Mouse (Mus musculus) brown adipose tissue, adult 24 weeks (tissue): ENCODE data around the gene Crhbp. TPM values are rescaled to one million over a fixed set of nuclear protein-coding genes. Genes with fewer than 3 reads are reported as not detected.

Experiments
- H3K27ac ChIP-seq: fragments of 200-500 bp; replicated peaks from 2 replicates; pipeline ENCODE4 v1.5.1; 2012; ENCODE audit warnings: low read depth, mild to moderate bottlenecking, low read length
- H3K4me1 ChIP-seq: fragments of 200-500 bp; 2 replicates; pipeline ENCODE4 v1.6.1; 2012; ENCODE audit warnings: low read length, mixed read lengths; ENCODE audit not compliant: control insufficient read depth, insufficient read depth, insufficient read length
- H3K4me3 ChIP-seq: fragments of 200-500 bp; 2 replicates; pipeline ENCODE4 v1.5.1; 2012; ENCODE audit warnings: low read depth, mild to moderate bottlenecking, low read length, moderate library complexity; ENCODE audit not compliant: insufficient read depth
- polyA plus RNA-seq: library from polyadenylated mRNA; stranded (reverse); fragments of >200 nt; gene quantifications from 2 replicates; pipeline ENCODE4 v1.2.4, GENCODE M21; 2012; ENCODE audit not compliant: missing spikeins, insufficient read depth, insufficient read length

Gene Crhbp
- polyA plus RNA-seq, result not detected in 2 replicates

DNA sequence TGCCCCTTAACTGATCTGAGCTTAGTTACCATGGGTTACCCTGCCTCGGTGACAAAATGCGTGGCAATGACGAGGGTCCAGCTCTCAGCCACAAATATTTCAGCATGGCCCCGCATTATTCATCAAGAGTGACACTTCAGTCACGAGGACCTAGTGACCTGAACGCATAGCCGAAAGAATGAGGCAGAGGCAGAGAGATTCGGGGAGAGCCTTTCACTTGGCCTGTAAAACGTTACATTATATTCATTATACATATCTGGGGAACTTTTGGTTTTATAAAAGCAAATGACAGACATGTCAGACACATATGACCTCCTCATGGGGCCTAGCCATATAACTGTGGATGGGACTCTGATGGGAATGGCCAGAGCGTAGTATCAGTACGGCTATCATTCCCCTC, at the start of gene Crhbp:
Gene Crhbp, minus strand, starts transcription at position 101 of the 400 bp plus-strand sequence.
- Histone ChIP-seq H3K4me1 (no peaks in the 10 kb centered on the region), H3K4me3 (peak within 1 kb of the TSS; percentile 3; the same call in 1 of the 2 replicates), H3K27ac (no peak within 1 kb of the TSS)

DNA sequence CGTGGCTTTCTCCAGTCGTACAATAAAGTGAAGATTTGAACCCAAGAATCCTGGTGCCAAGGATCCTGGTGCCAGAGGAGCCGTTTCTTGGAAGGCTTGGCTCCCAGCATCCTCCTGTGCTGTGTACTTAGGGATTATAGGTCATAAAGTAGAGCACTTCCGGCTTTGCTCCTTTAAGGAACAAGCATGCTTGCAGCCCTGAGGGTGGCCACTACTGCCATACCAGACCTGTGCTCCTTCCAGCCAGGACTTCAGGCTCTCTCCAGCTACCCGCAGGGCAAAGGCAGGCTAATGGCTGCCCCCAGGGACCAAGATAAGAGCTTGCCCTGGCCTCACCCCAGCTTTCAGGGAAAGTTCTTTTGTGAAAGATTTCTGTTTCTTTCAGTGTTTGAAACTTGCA, 48.6 kb upstream of the Crhbp start:
- H3K4me1 ChIP-seq, result peaks cover 3% of the 10 kb centered on the region; the same call in 1 of the 2 replicates
- no peak overlapping the region for H3K27ac ChIP-seq
- no peak overlapping the region for H3K4me3 ChIP-seq

DNA sequence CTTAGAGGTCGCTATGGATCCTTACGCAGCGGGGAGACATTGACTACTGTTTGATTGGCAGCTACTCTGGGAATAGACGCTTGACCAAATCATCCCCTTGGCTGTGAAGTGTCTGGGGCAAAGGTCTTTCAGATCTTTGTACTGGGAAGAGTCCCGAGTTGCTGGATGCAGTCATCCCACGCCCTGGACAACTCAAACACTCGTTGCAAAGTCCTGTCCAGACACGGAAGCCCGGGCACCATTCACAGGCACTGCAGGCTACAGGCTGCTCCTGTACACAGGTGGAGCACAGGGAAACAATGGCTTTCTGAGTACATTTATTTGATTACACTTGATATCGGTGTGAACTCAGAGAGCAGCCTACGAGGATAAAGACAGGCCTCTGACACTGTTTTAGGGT, 46.6 kb upstream of the Crhbp start:
- Histone ChIP-seq H3K4me3 (no peak overlapping the region), H3K4me1 (peaks cover 3% of the 10 kb centered on the region; the same call in 1 of the 2 replicates), H3K27ac (no peak overlapping the region)

DNA sequence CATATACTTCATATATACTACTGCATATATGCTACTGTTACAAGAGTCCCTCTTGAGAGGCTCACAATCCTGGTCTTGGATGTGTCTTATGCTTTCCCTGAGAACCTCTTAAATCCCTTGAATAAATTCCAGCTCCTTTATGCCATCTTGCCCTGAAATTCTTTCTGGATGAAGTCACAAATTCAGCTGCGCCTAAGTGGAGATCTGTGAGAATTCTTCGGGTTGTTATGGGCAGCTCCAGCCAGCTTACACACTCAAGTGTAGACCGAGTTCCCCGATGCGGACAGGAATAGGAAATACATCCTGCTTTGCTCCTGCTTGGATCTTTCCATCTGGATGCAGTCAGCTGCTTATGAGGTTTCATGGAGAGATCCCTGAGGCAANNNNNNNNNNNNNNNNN, 39.9 kb upstream of the Crhbp start:
- Histone ChIP-seq H3K4me3 (no peak overlapping the region), H3K4me1 (no peaks in the 10 kb centered on the region), H3K27ac (no peak overlapping the region)

DNA sequence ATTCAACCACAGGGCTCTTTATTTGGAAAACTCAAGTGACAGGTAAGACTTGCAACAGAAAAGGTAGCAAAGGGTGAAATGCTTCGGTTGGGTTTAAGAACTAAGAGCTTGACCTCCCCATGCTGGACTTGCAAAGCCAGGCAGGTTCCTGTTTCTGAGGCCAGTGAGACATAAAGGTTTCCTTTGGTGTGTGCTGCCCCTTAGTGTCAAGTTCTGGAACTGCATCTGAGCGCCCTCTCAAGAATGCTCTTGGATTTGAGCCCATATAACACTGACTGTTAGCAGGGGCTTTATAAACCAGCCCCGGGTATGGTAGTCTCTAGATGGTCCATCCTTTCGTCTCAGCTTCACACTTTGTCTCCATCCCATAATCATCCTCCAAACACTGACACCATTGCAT, 36.7 kb upstream of the Crhbp start:
- H3K27ac ChIP-seq, result no peak overlapping the region
- no peak overlapping the region for H3K4me3 ChIP-seq
- H3K4me1 ChIP-seq, result no peaks in the 10 kb centered on the region

DNA sequence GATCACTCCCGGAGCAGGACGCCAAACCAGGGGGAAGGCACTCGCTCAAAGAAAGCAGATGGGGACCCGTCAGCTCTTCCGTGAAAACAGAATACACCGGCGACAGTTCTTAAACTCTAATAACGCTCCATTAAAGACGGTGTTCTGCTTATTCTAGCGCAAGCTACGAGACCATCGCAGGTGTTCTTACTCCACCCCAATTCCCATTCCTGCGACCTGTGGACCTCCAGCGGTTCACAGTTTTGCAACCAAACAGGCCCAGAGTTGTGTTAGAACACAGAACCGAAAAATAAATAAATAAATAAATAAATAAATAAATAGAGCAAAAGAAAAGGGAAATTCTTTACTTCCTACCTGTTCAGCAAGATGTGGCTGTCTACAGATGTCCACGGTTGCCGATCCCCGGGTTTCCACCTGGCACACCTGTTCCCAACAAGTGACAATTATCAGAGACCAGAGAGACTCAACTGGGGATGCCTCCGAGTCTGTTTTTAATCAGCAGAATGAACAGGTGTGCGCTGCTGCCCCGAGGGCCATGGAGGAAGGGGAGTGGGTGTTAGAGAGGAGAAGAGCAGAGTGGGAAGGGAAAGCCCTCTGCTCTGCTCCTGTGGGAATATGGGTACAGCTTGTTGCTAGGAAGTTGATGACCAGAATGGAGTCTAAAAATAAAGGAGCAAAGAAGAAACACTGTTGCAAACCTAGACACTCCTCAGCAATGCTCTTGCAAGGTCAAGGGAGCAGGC, 34.1 kb upstream of the Crhbp start, which contains the start of gene S100z:
Gene S100z, minus strand, starts transcription at position 51 of the 743 bp plus-strand sequence.
- no peaks in the 10 kb centered on the region for H3K4me1 ChIP-seq
- H3K27ac ChIP-seq, result no peak within 1 kb of the TSS
- no peak within 1 kb of the TSS for H3K4me3 ChIP-seq

DNA sequence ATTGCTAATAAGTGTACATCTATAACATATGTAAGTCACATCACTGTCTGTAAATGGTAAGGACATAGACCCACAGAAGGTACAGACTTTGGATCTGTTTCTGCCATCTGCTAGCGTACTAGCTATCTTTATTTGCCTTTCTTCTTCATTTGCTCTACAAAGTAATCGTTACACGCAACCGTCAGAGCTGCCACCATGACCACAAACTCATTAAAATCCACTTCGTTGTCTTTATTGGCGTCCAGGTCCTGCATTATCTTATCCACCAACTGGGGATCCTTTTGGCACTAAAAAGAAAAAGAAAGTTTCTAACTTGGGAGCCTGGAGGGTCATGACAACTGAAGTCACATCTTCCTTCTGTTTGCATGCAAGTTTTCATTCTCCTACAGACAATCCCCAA, 32.4 kb upstream of the Crhbp start:
- Histone ChIP-seq H3K4me3 (no peak overlapping the region), H3K4me1 (no peaks in the 10 kb centered on the region), H3K27ac (no peak overlapping the region)

DNA sequence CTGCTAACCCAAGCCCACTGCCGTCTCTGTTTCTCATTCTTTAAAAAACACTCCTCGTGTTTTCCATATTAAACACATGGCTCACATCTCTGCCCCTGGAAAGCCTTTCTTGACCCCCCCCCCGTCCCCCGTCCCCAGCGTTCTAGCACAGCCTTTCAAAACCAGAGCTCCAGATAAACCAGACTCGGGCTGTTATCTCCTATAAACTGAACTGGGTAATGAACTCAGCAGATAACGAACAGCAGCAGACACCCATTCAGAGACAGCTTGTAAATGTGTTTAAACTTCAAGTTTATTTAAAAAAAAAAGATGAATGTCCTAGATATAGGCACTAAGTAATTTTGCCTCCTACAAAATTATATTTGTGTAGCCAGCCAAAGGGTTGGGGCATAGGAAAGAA, 30.4 kb upstream of the Crhbp start:
- Histone ChIP-seq H3K27ac (no peak overlapping the region), H3K4me3 (no peak overlapping the region), H3K4me1 (no peaks in the 10 kb centered on the region)

DNA sequence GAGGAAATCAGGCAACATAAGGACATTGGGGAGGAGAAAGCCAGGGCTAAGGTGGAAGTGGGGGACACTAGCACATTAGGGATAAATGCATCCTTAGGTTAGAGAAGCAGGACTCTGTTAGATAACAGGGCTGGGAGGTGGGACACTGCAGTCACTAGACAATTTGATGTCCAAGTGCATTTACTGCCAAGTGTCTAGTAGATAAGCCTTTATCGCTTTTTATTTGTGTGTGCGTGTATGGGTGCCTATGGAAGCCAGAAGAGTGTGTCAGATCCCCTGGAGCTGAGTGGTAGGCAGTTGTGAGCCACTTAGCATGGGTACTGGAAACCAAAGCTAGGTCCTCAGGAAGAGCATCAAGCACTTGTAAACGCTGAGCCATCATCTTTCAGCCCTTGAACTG, 29.6 kb upstream of the Crhbp start:
- H3K4me1 ChIP-seq, result no peaks in the 10 kb centered on the region
- no peak overlapping the region for H3K27ac ChIP-seq

DNA sequence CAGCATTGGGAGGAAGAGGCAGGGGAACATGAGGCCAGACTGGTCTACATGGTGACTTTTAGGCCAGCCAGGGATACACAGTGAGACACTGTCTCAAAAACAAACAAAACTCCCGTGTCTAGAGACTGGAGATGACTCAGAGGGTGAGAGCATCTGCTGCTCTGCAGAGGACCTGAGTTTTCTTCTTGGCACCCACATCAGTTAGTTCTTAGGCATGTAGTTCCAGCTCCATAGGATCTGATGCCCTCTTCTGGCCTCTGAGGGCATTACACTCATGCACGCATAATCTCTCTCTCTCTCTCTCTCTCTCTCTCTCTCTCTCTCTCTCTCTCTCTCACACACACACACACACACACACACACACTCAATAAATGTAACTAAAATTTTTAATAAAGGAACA, 26.2 kb upstream of the Crhbp start:
- Histone ChIP-seq H3K27ac (no peak overlapping the region), H3K4me1 (no peaks in the 10 kb centered on the region), H3K4me3 (no peak overlapping the region)

More for the DNA sequence above, 29.6 kb upstream of the Crhbp start:
- H3K4me3 ChIP-seq, result no peak overlapping the region

DNA sequence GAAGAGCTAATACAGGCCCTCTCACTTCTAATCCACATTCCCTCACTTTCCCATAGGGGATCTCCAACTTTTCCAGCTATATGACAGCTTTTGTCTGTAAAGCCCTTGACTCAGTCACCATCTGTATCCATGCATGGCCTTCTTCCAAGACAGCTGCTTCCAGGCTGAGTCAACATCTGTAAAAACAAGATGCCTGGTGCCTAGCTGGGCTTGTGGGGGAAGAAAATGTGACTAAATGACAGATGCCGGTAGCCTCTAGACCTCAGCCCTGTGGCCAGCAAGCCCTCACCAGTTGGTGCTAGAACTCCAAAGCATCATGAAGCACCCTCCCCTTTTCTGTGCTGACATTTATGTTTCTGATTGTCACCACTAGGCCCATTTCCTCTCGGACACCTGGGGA, 6.8 kb upstream of the Crhbp start:
- no peak overlapping the region for H3K4me3 ChIP-seq
- no peak overlapping the region for H3K27ac ChIP-seq
- no peaks in the 10 kb centered on the region for H3K4me1 ChIP-seq

DNA sequence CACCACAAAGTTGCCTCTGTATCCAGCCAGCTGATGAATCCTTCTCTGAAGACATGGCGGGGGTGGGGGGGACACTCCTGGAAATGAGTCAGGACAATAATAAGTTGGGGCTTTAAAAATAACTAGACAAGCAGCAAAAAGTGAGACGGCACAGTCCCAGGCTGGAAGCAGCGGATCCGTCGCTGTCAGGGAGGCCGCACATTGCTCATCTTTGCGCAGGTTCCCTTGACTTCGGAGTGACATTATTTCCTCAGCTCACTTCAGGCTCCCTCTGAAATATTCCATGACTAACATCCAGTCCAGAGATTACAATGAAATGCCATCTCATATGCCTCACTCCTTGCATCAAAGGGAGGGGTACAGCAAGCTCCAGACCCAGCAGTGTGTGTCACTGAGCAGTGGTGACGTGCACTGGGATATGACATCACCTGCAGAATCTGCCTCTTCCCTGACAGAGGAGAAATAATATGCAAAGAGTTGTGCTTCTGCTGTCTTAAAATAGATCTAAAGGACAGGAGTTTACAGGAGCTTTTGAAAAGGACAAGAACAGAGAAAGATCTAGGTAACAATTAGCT, 6.0 kb upstream of the Crhbp start:
- no peak overlapping the region for H3K27ac ChIP-seq
- H3K4me3 ChIP-seq, result no peak overlapping the region
- no peaks in the 10 kb centered on the region for H3K4me1 ChIP-seq

DNA sequence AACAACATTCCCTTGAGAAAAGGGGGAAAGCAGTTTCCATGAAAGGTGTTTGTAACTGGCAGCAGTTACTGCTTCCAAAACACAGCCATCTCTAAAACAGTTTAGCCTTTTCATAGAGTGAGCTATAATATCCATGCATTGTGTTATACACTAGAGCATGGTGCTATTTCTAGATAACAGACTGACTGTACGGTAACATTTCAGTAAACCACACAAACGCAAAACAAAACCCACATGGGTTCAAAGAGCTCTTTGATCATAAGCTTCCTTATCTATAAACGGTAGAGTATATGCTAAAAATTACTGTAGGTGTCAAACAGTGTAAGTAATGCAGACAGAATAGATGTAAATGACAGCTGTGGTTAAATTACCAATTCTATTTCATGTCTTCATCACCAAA, 5.0 kb upstream of the Crhbp start:
- Histone ChIP-seq H3K4me1 (no peaks in the 10 kb centered on the region), H3K4me3 (no peak overlapping the region), H3K27ac (no peak overlapping the region)

DNA sequence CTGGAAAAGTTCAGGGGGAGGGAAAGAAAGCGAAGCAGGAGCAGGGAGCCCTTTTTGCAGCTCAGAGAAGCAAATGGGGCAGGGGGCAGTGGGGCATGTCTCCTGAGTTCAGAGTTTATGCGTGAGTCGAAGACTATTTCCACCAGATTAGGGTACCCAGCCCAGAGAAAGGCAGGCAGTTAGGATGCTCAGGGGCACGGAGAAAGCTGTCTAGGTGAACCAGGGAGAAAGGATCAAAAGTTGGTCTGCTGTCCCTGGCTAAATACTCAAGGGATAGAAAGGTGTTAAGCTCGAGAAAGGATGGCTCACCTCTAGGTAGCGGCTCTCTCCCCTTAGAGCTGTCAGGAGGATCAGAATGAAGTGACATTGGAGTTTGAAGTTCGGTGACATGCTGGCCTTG, 433 bp downstream of the Crhbp start:
- no peak overlapping the region for H3K27ac ChIP-seq
- H3K4me3 ChIP-seq, result no peak overlapping the region
- H3K4me1 ChIP-seq, result no peaks in the 10 kb centered on the region

DNA sequence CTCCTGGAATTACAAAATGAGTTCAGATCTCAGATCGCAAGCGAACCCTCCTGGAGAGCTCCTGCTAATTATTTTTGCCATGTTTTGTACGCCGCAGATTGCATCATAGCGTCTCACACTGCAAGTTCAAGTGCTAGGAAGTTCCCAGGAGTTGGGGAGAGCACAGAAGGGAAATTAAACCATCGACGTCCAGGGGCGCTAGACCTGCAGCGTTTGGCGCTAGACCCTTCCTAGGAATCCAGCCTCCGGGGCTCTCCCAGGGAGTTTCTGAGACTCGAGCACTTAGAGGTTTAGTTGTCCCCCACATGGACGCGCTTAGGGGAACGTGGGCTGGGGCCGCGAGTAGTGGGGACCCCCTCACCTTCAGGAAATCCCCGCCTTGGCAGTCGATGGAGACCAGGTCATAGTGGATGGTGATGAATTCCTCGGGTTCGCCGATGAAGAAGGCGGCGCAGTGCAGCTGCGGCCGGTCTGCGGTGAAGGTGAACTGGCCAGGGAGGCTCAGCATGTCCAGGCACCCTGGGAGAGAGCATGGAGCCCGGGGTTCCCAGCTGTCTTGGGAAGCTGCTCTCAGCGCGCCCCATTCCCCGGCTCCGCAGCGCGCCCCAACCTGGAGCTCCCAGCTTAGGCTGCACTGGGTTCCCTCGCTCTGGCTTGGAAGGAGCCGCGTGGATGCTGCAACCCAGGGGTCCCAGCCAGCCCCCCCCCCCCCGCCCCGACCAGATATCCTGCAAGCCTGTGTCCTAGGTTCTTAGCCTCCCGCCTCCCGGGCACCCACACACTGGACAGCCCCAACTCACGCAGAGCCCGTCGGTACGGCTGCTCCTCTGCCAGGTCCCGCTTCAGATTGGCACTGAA, 1.1 kb downstream of the Crhbp start:
- Histone ChIP-seq H3K4me3 (peak overlapping the region; percentile 3; the same call in 1 of the 2 replicates), H3K4me1 (no peaks in the 10 kb centered on the region), H3K27ac (no peak overlapping the region)
